Mouse (Mus musculus): ENCODE measurements around the gene H2-D1. TPM values are rescaled to one million over a fixed set of nuclear protein-coding genes. Genes with fewer than 3 reads are reported as not detected.

The H2-D1 gene
- total and polyA plus RNA-seq, 3 experiments = 60.1 to 97.9 TPM; not detected in 1

- Histone ChIP-seq H3K9ac (ENCODE audit: control insufficient read depth, low read depth, low read length, poor library complexity, severe bottlenecking) (no peak overlapping the region), H3K79me2 (ENCODE audit: control insufficient read depth, insufficient read depth, low read length, poor library complexity) (peaks cover 27% of the 10 kb centered on the region), H3K9me3 (replicated peaks; ENCODE audit: insufficient read depth, low read length) (no peaks in the 10 kb centered on the region), H3K27me3 (ENCODE audit: control insufficient read depth in 1 of 2, insufficient read depth in 2 of 2, low read length in 2 of 2) (no peaks in the 10 kb centered on the region), H3K27ac (ENCODE audit: control insufficient read depth, low read depth, low read length) (no peak overlapping the region), H3K4me1 (ENCODE audit: control insufficient read depth in 1 of 2, insufficient read depth in 2 of 2, low read length in 2 of 2) (peaks cover 0 to 9% of the 10 kb centered on the region in 2 experiments; a peak in 2 of 4 replicates), H3K4me3 (ENCODE audit: control insufficient read depth in 1 of 2, insufficient read depth in 1 of 2, low read depth in 2 of 2, low read length in 2 of 2) (no peak overlapping the region), H3K36me3 (ENCODE audit: control insufficient read depth in 1 of 2, insufficient read depth in 2 of 2, low read length in 2 of 2) (peaks cover 6 to 13% of the 10 kb centered on the region in 2 experiments)
- DNase-seq (ENCODE audit: low read depth, low spot score) = peak; percentile 78
- TF ChIP-seq KAT2A (conservative IDR thresholded peaks at IDR 0.05; ENCODE audit: low read depth, low read length) = no peak
- TF ChIP-seq SIN3A (IDR thresholded peaks at IDR 0.05; ENCODE audit: low read length) = peak; percentile 65; the same call in 1 of the 2 replicates
- no peak for TF ChIP-seq POLR2A (IDR thresholded peaks at IDR 0.05; ENCODE audit: control insufficient read depth in 1 of 2, insufficient read depth in 1 of 2, low read depth in 1 of 2, low read length in 2 of 2, poor library complexity in 1 of 2)
- no peak for TF ChIP-seq BHLHE40 (IDR thresholded peaks at IDR 0.05; ENCODE audit: borderline replicate concordance, low read depth, low read length)
- no peak for TF ChIP-seq NRF1 (IDR thresholded peaks at IDR 0.05; ENCODE audit: insufficient read depth, low read depth, low read length, poor library complexity, severe bottlenecking)
- no peak for TF ChIP-seq TBP (IDR thresholded peaks at IDR 0.05; ENCODE audit: low read depth, low read length)
- TF ChIP-seq MXI1 (IDR thresholded peaks at IDR 0.05; ENCODE audit: low read depth, low read length) = no peak
- no peak for TF ChIP-seq USF2 (IDR thresholded peaks at IDR 0.05; ENCODE audit: borderline replicate concordance in 1 of 2, insufficient read depth in 1 of 2, low read depth in 1 of 2, low read length in 2 of 2)
- TF ChIP-seq CHD2 (IDR thresholded peaks at IDR 0.05; ENCODE audit: low read length) = no peak
- no peak for TF ChIP-seq USF1 (IDR thresholded peaks at IDR 0.05; ENCODE audit: low read depth, low read length)
- peak; percentile 29; the same call in 1 of the 2 replicates for TF ChIP-seq MAX (IDR thresholded peaks at IDR 0.05; ENCODE audit: low read length)
- TF ChIP-seq ZNF384 (IDR thresholded peaks at IDR 0.05; ENCODE audit: low read depth, low read length) = peak; percentile 24; the same call in 1 of the 2 replicates
- TF ChIP-seq POLR2AphosphoS2 (IDR thresholded peaks at IDR 0.05; ENCODE audit: low read length) = no peak
- TF ChIP-seq ETS1 (IDR thresholded peaks at IDR 0.05; ENCODE audit: low read depth, low read length) = no peak
- TF ChIP-seq GABPA (IDR thresholded peaks at IDR 0.05; ENCODE audit: low read depth, low read length) = no peak
- peak; percentile 83 for TF ChIP-seq RAD21 (IDR thresholded peaks at IDR 0.05; ENCODE audit: low read depth, low read length)
- TF ChIP-seq NELFE (IDR thresholded peaks at IDR 0.05; ENCODE audit: low read depth, low read length) = no peak
- no peak for TF ChIP-seq RCOR1 (IDR thresholded peaks at IDR 0.05; ENCODE audit: low read depth, low read length)
- TF ChIP-seq ZMIZ1 (IDR thresholded peaks at IDR 0.05; ENCODE audit: low read depth, low read length) = no peak
- 0 out of 2 replicates have a peak, but pooled peaks have one; percentile 21 for TF ChIP-seq HCFC1 (IDR thresholded peaks at IDR 0.05; ENCODE audit: low read depth, low read length)
- 0 out of 2 replicates have a peak, but pooled peaks have one; percentile 37 for TF ChIP-seq MYC (IDR thresholded peaks at IDR 0.05; ENCODE audit: low read depth, low read length)
- no peak for TF ChIP-seq UBTF (IDR thresholded peaks at IDR 0.05; ENCODE audit: borderline replicate concordance, insufficient read depth, low read depth, low read length)
- no peak for TF ChIP-seq TCF12 (IDR thresholded peaks at IDR 0.05; ENCODE audit: low read depth, low read length)
- no peak for TF ChIP-seq ZKSCAN1 (IDR thresholded peaks at IDR 0.05; ENCODE audit: low read depth, low read length)
- no peak for TF ChIP-seq E2F4 (IDR thresholded peaks at IDR 0.05; ENCODE audit: borderline replicate concordance, low read depth, low read length)
- TF ChIP-seq JUND (IDR thresholded peaks at IDR 0.05; ENCODE audit: low read depth, low read length) = no peak
- TF ChIP-seq GATA1 (IDR thresholded peaks at IDR 0.05; ENCODE audit: low read depth, low read length) = no peak
- TF ChIP-seq TAL1 (IDR thresholded peaks at IDR 0.05; ENCODE audit: low read length) = no peak
- TF ChIP-seq ZC3H11A (IDR thresholded peaks at IDR 0.05; ENCODE audit: low read depth, low read length) = peak; percentile 86
- no peak for TF ChIP-seq POLR2AphosphoS5 (IDR thresholded peaks at IDR 0.05; ENCODE audit: borderline replicate concordance, low read depth, low read length)
- no peak for TF ChIP-seq MAZ (IDR thresholded peaks at IDR 0.05; ENCODE audit: low read depth, low read length)
- TF ChIP-seq EP300 (IDR thresholded peaks at IDR 0.05; ENCODE audit: low read depth in 1 of 2, low read length in 2 of 2) = no peak
- TF ChIP-seq ELF1 (IDR thresholded peaks at IDR 0.05; ENCODE audit: low read depth, low read length) = 0 out of 2 replicates have a peak, but pooled peaks have one; percentile 13
- TF ChIP-seq CTCF (IDR thresholded peaks at IDR 0.05 in 2 of 3, conservative IDR thresholded peaks at IDR 0.05 in 1 of 3; ENCODE audit: control insufficient read depth in 1 of 3, insufficient read depth in 1 of 3, low read depth in 2 of 3, low read length in 3 of 3, poor library complexity in 1 of 3, severe bottlenecking in 1 of 3) = peak; percentile 85 to 93 (median 89)
- no peak for TF ChIP-seq CHD1 (IDR thresholded peaks at IDR 0.05; ENCODE audit: low read depth, low read length)
- no peak for TF ChIP-seq MEF2A (IDR thresholded peaks at IDR 0.05; ENCODE audit: extremely low read depth, insufficient replicate concordance, low read depth, low read length, poor library complexity, severe bottlenecking)
- TF ChIP-seq SMC3 (IDR thresholded peaks at IDR 0.05; ENCODE audit: low read depth, low read length) = peak; percentile 96
- no peak for TF ChIP-seq MAFK (IDR thresholded peaks at IDR 0.05; ENCODE audit: borderline replicate concordance, low read depth, low read length)
Observed at GRCm38 (mm10) chr17:35232043-35232442, 30.5 kb upstream of the H2-D1 start.
